Mouse (Mus musculus): ENCODE results near the gene Igsf23.
"Not testable (repeated sequence)": the region's sequence is repeated elsewhere in the genome, so short reads cannot be mapped to it uniquely, and the experiment has no call there.

GRCm38 (mm10) chr7:19930481-19930880, 20.1 kb downstream of the Igsf23 start:
- not testable (repeated sequence) for TF ChIP-seq CTCF (IDR thresholded peaks at IDR 0.05; ENCODE audit: borderline replicate concordance, control insufficient read depth, extremely low read depth, insufficient read depth, low read length, poor library complexity); POLR2A (IDR thresholded peaks at IDR 0.05; ENCODE audit: control insufficient read depth, extremely low read depth, insufficient read depth, low read length, poor library complexity)

All from thymus, adult 2 months (tissue).